Mouse (Mus musculus) embryonic fibroblast, embryonic 13.5 days (primary cell): Measurements from ENCODE around the gene Tnfaip2. TPM values are rescaled to one million over a fixed set of nuclear protein-coding genes. Genes with fewer than 3 reads are reported as not detected.

Source experiments
- H3K27ac ChIP-seq: 2 replicates; pipeline ENCODE4 v1.5.1; 2012; ENCODE audit warnings: low read length, control low read depth, inconsistent platforms; ENCODE audit not compliant: insufficient read depth
- H3K4me1 ChIP-seq: 2 replicates; pipeline ENCODE4 v1.6.1; 2011; ENCODE audit warnings: low read length; ENCODE audit not compliant: control insufficient read depth, insufficient read depth
- H3K4me3 ChIP-seq: 2 replicates; pipeline ENCODE4 v1.5.1; 2011; ENCODE audit warnings: mild to moderate bottlenecking, control low read depth, low read length; ENCODE audit not compliant: insufficient read depth
- CTCF ChIP-seq: IDR thresholded peaks from 2 replicates; pipeline ENCODE4 v1.5.1; 2011; ENCODE audit warnings: mild to moderate bottlenecking, control low read depth, low read length, moderate library complexity, borderline replicate concordance; ENCODE audit not compliant: insufficient read depth
- POLR2A ChIP-seq: IDR thresholded peaks from 2 replicates; pipeline ENCODE4 v1.6.1; 2011; ENCODE audit warnings: low read depth, mild to moderate bottlenecking, control low read depth, low read length, moderate library complexity
- polyA plus RNA-seq: library from polyadenylated mRNA; stranded (reverse); fragments of >200 nt; gene quantifications from 2 replicates; pipeline ENCODE4 v1.2.4, GENCODE M21; 2011; ENCODE audit warnings: low read depth; ENCODE audit not compliant: missing spikeins, insufficient read length

The Tnfaip2 gene
- polyA plus RNA-seq, 1 experiment = 46.5 TPM

- Histone ChIP-seq H3K4me1 (no peaks in the 10 kb centered on the region), H3K27ac (no peak overlapping the region), H3K4me3 (no peak overlapping the region)
- TF ChIP-seq POLR2A (peak; percentile 35; the same call in 1 of the 2 replicates), CTCF (peak; percentile 91)
Measured at GRCm38 (mm10) chr12:111413300-111413699, 29.0 kb upstream of the Tnfaip2 start.

- TF ChIP-seq CTCF = no peak
- TF ChIP-seq POLR2A = 0 out of 2 replicates have a peak, but pooled peaks have one; percentile 15
- Histone ChIP-seq H3K4me3 (no peak within 1 kb of the TSS), H3K27ac (no peak within 1 kb of the TSS)
Measured at GRCm38 (mm10) chr12:111416921-111417779, 25.1 kb upstream of the Tnfaip2 start, which contains the start of gene Exoc3l4. TSS of gene Exoc3l4 (plus strand) at chr12:111417017.

GRCm38 (mm10) chr12:111419918-111420317 is 22.4 kb upstream of the Tnfaip2 start:
- no peak for TF ChIP-seq CTCF
- no peak overlapping the region for H3K27ac ChIP-seq
- no peaks in the 10 kb centered on the region for H3K4me1 ChIP-seq
- no peak overlapping the region for H3K4me3 ChIP-seq

More at GRCm38 (mm10) chr12:111416921-111417779, 25.1 kb upstream of the Tnfaip2 start, which contains the start of gene Exoc3l4:
- H3K4me1 ChIP-seq = no peaks in the 10 kb centered on the region

- no peak for TF ChIP-seq POLR2A
- TF ChIP-seq CTCF = no peak
- Histone ChIP-seq H3K27ac (no peak overlapping the region), H3K4me1 (no peaks in the 10 kb centered on the region), H3K4me3 (no peak overlapping the region)
Measured at GRCm38 (mm10) chr12:111420946-111421709, 21.1 kb upstream of the Tnfaip2 start.

GRCm38 (mm10) chr12:111422852-111423251 is 19.4 kb upstream of the Tnfaip2 start:
- no peak overlapping the region for H3K4me3 ChIP-seq
- no peaks in the 10 kb centered on the region; the same call in 1 of the 2 replicates for H3K4me1 ChIP-seq
- TF ChIP-seq CTCF (no peak), POLR2A (no peak)
- no peak overlapping the region for H3K27ac ChIP-seq

GRCm38 (mm10) chr12:111423570-111424129 is 18.6 kb upstream of the Tnfaip2 start:
- Histone ChIP-seq H3K4me3 (no peak overlapping the region), H3K27ac (no peak overlapping the region), H3K4me1 (no peaks in the 10 kb centered on the region; the same call in 1 of the 2 replicates)
- TF ChIP-seq POLR2A = no peak
- no peak for TF ChIP-seq CTCF

GRCm38 (mm10) chr12:111424547-111424946 is 17.7 kb upstream of the Tnfaip2 start:
- H3K4me3 ChIP-seq = no peak overlapping the region
- H3K4me1 ChIP-seq = no peaks in the 10 kb centered on the region; the same call in 1 of the 2 replicates
- TF ChIP-seq CTCF (no peak), POLR2A (no peak)
- no peak overlapping the region for H3K27ac ChIP-seq

- Histone ChIP-seq H3K4me3 (no peak overlapping the region), H3K4me1 (peaks cover 3% of the 10 kb centered on the region), H3K27ac (no peak overlapping the region)
- TF ChIP-seq CTCF (peak; percentile 84), POLR2A (no peak)
Measured at GRCm38 (mm10) chr12:111425258-111425657, 17.0 kb upstream of the Tnfaip2 start.

- H3K27ac ChIP-seq = no peak overlapping the region
- no peak overlapping the region for H3K4me3 ChIP-seq
- TF ChIP-seq POLR2A (no peak), CTCF (peak; percentile 99)
- H3K4me1 ChIP-seq = peaks cover 6% of the 10 kb centered on the region
Measured at GRCm38 (mm10) chr12:111425789-111426460, 16.3 kb upstream of the Tnfaip2 start.
